Mouse (Mus musculus) hematopoietic stem cell, adult 5-6 weeks (primary cell): Measurements from ENCODE around the gene Dda1. TPM values are rescaled to one million over a fixed set of nuclear protein-coding genes. Genes with fewer than 3 reads are reported as not detected.

Experiments used
- ATAC-seq, 2 experiments: fragments of 125-278 bp in 1 of 2; replicated peaks in 1 of 2; 2 replicates each; pipeline ENCODE4 v1.8.0; 2016 to 2017; ENCODE audit warnings: inconsistent platforms in 2 of 2, mild to moderate bottlenecking in 2 of 2, moderate number of reproducible peaks in 2 of 2, low read depth in 1 of 2, moderate TSS enrichment in 1 of 2; ENCODE audit not compliant: low FRiP score in 2 of 2, poor library complexity in 2 of 2, severe bottlenecking in 2 of 2, insufficient read depth in 1 of 2, low TSS enrichment in 1 of 2
- total RNA-seq: library from RNA; stranded (forward); fragments of 172-1452, 232-1000 nt; gene quantifications from 2 replicates; pipeline ENCODE4 v1.2.3, GENCODE M21; 2017

The Dda1 gene
- total RNA-seq, 1 experiment from 2014 or later, result 15.8 TPM

DNA sequence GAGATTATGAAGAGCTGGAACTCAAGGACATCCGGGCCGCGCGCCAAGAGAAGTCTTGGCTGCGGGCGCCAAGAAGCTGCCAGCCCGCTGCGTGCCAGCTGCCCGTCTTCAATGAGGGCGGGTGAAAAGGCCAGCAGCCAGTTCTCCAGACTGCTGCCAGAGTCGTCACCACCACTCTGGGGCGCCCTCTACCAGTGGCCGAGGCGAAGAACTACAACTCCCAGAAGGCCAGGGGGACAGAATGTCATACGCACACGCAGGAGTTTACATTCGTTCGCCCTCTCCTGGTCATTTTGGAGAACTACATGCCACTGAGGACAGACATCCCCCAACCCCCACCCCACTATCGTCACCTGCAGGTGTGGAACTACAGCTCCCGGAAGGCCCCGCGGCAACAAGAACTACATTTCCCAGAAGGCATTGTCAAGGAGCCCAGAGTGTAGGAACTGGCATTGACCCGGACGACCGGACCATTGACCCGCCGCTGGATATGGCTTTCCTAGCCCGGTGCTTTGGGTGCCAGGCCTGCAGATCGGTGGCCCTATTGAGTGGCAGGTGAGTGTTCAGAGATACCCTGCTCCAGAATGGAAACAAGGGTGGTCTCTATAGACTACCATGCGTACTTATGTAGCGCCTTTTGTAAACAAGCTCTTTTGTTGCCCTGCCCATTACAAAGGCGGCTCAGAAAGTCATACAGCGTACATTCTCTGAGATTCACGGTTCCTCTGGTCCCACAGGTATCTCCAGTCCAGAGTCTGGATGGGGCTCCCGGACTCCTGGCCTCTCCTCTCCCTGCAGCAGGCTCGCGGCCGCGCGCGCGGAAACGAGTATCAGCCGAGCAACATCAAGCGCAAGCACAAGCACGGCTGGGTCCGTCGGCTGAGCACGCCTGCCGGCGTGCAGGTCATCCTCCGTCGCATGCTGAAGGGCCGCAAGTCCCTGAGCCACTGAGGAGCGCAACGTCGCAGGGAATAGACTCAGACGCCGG, 4.2 kb upstream of the Dda1 start, which contains the start of gene Mrpl34:
Mrpl34 (plus strand) TSS at position 447 of the 988 bp plus-strand sequence.
- peak; percentile 79 to 81 for ATAC-seq

DNA sequence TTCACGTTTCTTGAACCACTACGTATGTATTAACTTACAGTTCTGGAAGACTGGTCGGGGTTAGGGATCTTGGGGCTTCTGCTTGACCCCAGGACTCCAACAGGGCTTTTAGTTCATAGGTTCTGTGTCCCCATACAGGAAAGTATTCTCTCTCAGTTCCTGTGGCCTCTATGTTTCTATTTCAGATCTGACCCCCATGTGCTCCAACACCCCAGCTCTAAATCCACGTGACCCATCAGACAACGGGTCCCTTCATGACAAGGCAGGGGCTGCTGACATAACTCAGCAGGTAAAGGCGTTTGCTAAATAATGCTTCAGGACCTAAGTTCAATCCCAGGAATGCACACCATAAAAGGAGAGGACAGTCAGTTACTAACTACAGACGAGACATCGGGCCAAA, 3.3 kb upstream of the Dda1 start:
- ATAC-seq, result no peak

GRCm38 (mm10) chr8:71466198-71466597, 2.8 kb upstream of the Dda1 start:
- ATAC-seq, result no peak

DNA sequence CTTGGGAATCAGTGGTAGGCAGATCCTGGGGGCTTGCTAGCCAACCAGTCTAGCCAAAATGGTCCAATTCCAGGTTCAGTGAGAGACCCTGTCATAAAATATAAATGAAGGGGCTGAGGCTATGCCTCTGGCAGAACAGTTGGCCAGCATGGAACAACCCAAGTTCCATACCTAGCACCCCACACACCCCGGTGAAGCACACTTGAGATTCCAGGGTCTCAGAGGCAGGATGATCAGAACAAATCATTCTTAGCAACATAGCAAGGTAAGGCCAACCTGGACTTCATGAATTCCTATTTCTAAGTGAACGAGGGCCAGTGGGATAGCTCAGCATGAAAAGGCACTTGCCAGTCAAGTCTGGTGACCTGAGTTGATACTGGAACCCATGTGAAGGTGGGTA, 1.8 kb upstream of the Dda1 start:
- ATAC-seq, result no peak

GRCm38 (mm10) chr8:71468001-71468400, 998 bp upstream of the Dda1 start:
- no peak for ATAC-seq

DNA sequence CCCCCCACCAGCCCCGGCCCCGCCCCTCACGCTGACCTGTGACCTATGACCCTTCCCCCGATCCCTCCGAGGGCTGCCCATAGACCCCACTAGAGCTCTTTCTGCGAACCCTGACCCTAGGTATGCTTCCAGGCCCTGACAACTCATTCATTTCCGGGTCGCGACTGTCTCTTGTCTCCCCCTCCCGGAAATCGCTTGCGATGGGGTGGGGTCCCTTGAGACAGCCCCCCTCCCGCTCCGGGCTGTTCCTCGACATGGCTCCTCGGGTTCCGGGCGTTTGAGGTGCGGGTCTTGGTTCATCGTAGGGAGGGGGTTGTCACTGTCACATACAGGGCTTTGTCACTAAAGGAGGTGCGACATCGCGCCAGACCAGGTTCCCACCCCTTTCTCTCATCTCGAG, 412 bp downstream of the Dda1 start:
- no peak for ATAC-seq

- ATAC-seq, result no peak
Observed at GRCm38 (mm10) chr8:71470146-71470912, 1.3 kb downstream of the Dda1 start.

GRCm38 (mm10) chr8:71470913-71471255, 1.9 kb downstream of the Dda1 start:
- ATAC-seq, result no peak

- no peak for ATAC-seq
Observed at GRCm38 (mm10) chr8:71471861-71472260, 2.9 kb downstream of the Dda1 start.

GRCm38 (mm10) chr8:71472601-71473386, 3.8 kb downstream of the Dda1 start:
- no peak for ATAC-seq

GRCm38 (mm10) chr8:71474344-71474743, 5.3 kb downstream of the Dda1 start:
- ATAC-seq, result no peak

GRCm38 (mm10) chr8:71474785-71475701, 6.0 kb downstream of the Dda1 start:
- ATAC-seq, result no peak

GRCm38 (mm10) chr8:71475702-71476075, 6.7 kb downstream of the Dda1 start:
- ATAC-seq, result no peak

DNA sequence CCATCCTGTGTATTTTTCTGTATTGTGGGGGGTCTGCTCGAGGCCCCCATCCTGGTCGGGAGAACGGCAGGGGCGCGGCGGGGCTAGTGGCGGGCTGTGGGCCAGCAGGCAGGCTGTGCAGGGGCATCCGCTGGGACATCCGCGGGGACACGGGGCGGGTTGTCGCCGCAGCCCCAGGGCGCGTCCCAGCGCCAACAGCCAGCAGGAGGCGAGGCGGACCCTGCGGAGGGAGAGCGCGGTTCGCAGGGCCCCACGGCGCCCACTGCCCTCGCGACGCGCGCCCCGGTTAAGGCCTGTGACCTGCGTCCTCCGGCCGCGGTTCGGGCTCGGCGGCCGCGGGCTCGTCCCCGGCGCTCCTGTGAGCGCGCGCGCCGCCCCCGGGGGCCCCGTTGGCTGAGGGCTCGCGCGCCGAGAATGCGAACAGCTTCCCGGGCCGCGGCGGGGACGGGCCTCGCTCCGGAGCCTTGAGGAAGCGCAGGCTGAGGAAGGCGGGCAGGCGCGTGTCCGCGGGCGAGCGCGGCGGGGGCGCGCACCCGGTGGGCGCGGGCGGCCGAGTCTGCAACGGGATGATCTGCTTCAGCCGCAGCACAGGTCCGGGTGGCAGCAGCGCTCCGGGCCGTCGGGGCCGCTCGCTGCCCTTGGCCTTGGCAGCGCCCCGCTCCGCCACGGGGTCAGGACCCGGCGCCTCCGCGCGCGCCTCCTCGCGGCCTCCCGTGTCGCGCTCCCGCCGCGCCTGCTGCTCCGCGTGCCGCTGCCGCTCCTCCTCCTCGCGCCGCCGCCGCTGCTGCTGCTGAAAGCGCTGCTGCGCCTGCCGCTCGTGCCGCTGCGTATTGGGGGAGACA, 7.3 kb downstream of the Dda1 start:
- ATAC-seq, result peak; percentile 35 to 52; a peak in 2 of 4 replicates

- ATAC-seq, result no peak
Observed at GRCm38 (mm10) chr8:71477196-71477845, 8.3 kb downstream of the Dda1 start.
